Mouse (Mus musculus) forebrain, embryonic 15.5 days (tissue): ENCODE data around the gene Dpt. TPM values are rescaled to one million over a fixed set of nuclear protein-coding genes. Genes with fewer than 3 reads are reported as not detected.

Source experiments
- ATAC-seq: fragments of 200-750 bp; cut with Nextera tagmentation; replicated peaks from 2 replicates; pipeline ENCODE4 v1.8.0; 2017; ENCODE audit warnings: mild to moderate bottlenecking, moderate TSS enrichment, moderate library complexity
- H3K27ac ChIP-seq: fragments of 300-500 bp; sonication (generic); replicated peaks from 2 replicates; pipeline ENCODE4 v1.5.1; 2015; ENCODE audit warnings: mild to moderate bottlenecking, inconsistent platforms
- H3K27me3 ChIP-seq: fragments of 300-500 bp; sonication (generic); 2 replicates; pipeline ENCODE4 v1.6.1; 2015; ENCODE audit warnings: inconsistent platforms
- H3K36me3 ChIP-seq: fragments of 300-500 bp; sonication (generic); 2 replicates; pipeline ENCODE4 v1.6.1; 2015; ENCODE audit warnings: mild to moderate bottlenecking, inconsistent platforms
- H3K4me1 ChIP-seq: fragments of 300-500 bp; sonication (generic); 2 replicates; pipeline ENCODE4 v1.6.1; 2015; ENCODE audit warnings: inconsistent platforms
- H3K4me2 ChIP-seq: fragments of 300-500 bp; sonication (generic); replicated peaks from 2 replicates; pipeline ENCODE4 v1.6.1; 2015; ENCODE audit warnings: mild to moderate bottlenecking, inconsistent platforms
- H3K4me3 ChIP-seq: fragments of 300-500 bp; sonication (generic); 2 replicates; pipeline ENCODE4 v1.5.1; 2015; ENCODE audit warnings: mild to moderate bottlenecking, inconsistent platforms
- H3K9ac ChIP-seq: fragments of 300-500 bp; sonication (generic); replicated peaks from 2 replicates; pipeline ENCODE4 v1.6.1; 2015; ENCODE audit warnings: mild to moderate bottlenecking, inconsistent platforms
- H3K9me3 ChIP-seq: fragments of 300-500 bp; sonication (generic); 2 replicates; pipeline ENCODE4 v1.6.1; 2016; ENCODE audit warnings: inconsistent platforms
- WGBS: fragments of 180-500 bp; shearing (Covaris S2); methylation state at CpG from one replicate; pipeline ENCODE4 v1.1.7; 2015; ENCODE audit warnings: mixed read lengths; 5-methylcytosine and 5-hydroxymethylcytosine counted together
- polyA plus RNA-seq: library from polyadenylated mRNA; unstranded; fragments of >200 nt; fragmentation: Nextera tagmentation; extraction: Ambion mirVana; gene quantifications from 2 replicates; pipeline ENCODE4 v1.2.1, GENCODE M21; 2015

Dpt gene
- polyA plus RNA-seq, 1 experiment from 2014 or later = not detected

DNA sequence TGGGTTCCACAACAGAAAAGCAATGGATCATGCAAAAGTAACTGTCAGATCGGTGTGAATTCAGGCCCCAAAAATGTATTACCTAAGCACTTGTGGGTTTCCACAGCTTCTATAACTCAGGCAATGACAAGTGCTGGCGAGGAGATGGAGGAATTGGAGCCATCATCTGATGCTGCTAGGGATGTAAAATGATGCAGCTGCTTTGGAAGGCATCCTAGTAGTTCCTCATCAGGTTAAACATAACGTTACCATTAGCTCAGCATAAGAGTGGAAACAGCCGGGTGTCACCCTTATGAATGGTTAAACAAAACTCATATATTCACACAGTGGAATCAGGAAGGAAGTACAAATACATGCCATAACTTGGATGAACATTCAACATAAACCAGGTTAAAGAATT, 3.4 kb upstream of the Dpt start:
- Histone ChIP-seq H3K36me3 (no peaks in the 10 kb centered on the region), H3K9me3 (no peaks in the 10 kb centered on the region), H3K4me3 (no peak overlapping the region), H3K9ac (no peak overlapping the region), H3K4me1 (no peaks in the 10 kb centered on the region), H3K27me3 (no peaks in the 10 kb centered on the region), H3K4me2 (no peak overlapping the region), H3K27ac (no peak overlapping the region)
- WGBS = 88% methylated on average over 4 of the region's 4 CpGs
- ATAC-seq = no peak

DNA sequence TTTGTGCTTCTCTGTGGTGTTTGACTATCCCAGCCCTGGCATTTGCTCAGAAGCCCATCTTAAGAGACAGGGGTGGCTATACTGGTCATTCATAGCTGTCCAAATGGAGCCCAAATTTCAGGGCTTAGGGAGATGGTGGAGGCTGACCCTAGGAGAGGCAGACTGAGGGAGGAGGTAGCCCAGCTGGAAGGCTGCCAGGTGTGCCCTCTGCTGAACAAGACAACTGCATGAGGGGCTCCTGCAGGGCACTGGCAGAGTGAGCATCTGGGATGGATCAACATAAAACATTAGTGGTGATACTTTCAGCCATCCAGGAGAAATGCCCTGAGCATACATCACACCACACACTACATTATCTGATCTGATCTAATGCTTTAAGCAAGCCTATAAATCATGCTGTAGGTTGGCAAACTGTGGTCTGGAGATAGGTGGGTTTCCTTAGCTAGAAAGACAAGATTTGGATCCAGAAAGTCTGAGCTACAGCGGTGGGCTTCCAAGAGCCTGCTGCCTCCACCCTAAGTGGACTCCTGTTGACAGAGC, 1.4 kb downstream of the Dpt start:
- WGBS = 93% methylated on average over 1 of the region's 1 CpGs
- H3K4me3 ChIP-seq = no peak overlapping the region
- peaks cover 6% of the 10 kb centered on the region; the same call in 1 of the 2 replicates for H3K4me1 ChIP-seq
- H3K9ac ChIP-seq = no peak overlapping the region
- no peaks in the 10 kb centered on the region for H3K27me3 ChIP-seq
- no peaks in the 10 kb centered on the region for H3K36me3 ChIP-seq
- H3K27ac ChIP-seq = no peak overlapping the region
- H3K9me3 ChIP-seq = no peaks in the 10 kb centered on the region
- no peak for ATAC-seq
- no peak overlapping the region for H3K4me2 ChIP-seq

DNA sequence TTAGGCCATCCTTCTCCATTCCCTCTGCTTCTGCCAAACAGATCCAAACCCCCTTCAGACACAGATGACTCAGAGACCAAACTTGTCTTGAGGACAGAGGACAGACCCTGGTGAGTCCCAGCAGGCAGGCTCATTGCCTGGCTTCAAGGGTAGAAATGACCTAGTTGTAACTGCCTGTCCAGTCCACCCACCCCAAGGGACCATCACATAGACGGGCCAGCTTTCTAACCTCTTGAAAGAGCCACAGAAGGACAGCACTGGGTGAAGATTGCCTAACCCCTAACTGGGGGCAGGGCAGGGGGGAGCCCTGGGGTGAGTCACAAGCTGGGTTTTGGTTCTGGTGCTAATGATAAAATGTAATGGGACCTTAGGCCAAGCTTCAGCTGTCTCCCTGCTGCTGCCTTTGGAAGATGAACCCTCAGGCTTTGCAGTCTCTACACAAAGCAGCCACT, 2.1 kb downstream of the Dpt start:
- Histone ChIP-seq H3K27me3 (no peaks in the 10 kb centered on the region), H3K4me2 (no peak overlapping the region), H3K36me3 (no peaks in the 10 kb centered on the region), H3K4me3 (no peak overlapping the region), H3K4me1 (peaks cover 6% of the 10 kb centered on the region; the same call in 1 of the 2 replicates), H3K27ac (no peak overlapping the region), H3K9me3 (no peaks in the 10 kb centered on the region), H3K9ac (no peak overlapping the region)
- ATAC-seq = peak; percentile 32; the same call in 1 of the 2 replicates
- WGBS = 85% methylated on average over 1 of the region's 1 CpGs

DNA sequence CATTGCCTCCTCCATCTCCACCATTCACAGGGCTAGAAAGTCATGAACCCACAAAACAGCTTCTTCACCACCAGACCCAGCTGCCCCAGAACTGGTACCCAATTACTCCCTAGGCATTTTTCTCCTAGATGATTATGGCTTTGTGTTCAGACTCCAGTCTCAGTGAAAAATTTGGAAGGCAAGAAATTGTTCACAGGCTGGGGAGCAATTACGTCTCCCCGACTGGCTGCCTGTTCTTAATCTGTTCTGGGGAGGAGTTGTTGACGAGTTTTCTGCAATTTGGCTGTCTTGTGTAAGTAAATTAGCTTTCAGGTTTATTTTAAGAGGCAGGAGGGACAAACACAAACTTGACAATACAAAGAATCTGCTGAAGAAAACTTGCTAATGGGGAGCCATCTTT, 2.7 kb downstream of the Dpt start:
- no peak for ATAC-seq
- no peaks in the 10 kb centered on the region for H3K9me3 ChIP-seq
- 21% methylated on average over 3 of the region's 3 CpGs for WGBS
- no peak overlapping the region for H3K4me2 ChIP-seq
- no peak overlapping the region for H3K27ac ChIP-seq
- no peaks in the 10 kb centered on the region for H3K27me3 ChIP-seq
- H3K9ac ChIP-seq = no peak overlapping the region
- H3K36me3 ChIP-seq = no peaks in the 10 kb centered on the region
- no peak overlapping the region for H3K4me3 ChIP-seq
- H3K4me1 ChIP-seq = peaks cover 6% of the 10 kb centered on the region; the same call in 1 of the 2 replicates

DNA sequence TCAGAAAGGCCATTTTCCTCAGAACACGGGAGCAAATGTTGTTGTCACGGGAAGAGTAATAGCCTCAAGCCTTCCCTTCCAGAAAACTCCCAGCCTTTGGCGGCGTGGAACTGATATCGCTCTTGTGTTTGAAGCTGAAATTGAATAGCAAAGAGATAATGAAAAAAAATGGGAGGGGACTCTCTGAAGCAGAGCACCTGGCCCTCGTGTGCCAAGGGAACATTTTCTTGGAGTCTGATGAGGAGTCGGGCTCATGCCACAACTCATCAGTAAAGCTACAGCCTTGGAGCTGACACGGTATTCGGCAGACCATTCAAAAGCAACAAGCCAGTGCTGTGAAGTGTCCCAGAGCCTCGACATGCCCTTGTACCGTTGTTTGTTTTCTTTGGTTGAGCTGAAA, 7.8 kb downstream of the Dpt start:
- Histone ChIP-seq H3K27me3 (no peaks in the 10 kb centered on the region), H3K36me3 (no peaks in the 10 kb centered on the region), H3K9ac (no peak overlapping the region), H3K9me3 (no peaks in the 10 kb centered on the region), H3K4me3 (no peak overlapping the region), H3K4me1 (peaks cover under 1% of the 10 kb centered on the region; the same call in 1 of the 2 replicates), H3K27ac (no peak overlapping the region), H3K4me2 (no peak overlapping the region)
- no peak; the same call in 1 of the 2 replicates for ATAC-seq
- 89% methylated on average over 11 of the region's 11 CpGs for WGBS

DNA sequence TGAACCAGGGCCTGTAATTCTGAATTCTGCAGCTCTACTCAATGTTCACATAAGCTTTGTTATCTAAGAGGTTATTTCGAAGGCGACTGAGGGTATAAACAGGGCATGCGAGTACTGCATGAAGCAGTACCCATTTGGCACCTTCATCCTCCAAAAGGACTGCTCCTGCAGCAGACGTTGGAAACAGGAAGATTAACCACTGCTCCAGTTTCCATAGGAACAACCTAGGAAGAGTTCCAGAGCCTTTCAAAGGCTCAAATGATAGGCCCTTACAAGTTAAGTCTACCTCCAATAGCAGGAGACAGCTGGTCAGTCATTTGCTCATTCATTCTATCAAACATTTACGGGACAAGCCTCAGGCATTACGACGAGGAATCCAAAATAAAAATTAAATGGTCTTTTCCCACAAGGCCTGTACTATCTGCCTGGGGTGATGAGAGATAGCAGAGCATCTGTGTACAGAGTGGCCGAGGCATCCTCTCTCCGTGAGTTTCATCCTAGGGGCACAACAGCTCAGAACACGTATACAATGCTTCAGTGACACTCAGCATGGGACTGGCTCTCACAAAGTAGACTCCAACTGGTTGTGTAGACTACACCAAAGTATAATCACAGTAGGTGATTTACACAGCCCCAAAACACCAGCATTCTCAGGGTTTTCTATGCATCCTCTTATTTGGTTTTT, 8.4 kb downstream of the Dpt start:
- no peak overlapping the region for H3K4me3 ChIP-seq
- no peaks in the 10 kb centered on the region for H3K4me1 ChIP-seq
- no peak for ATAC-seq
- 80% methylated on average over 10 of the region's 10 CpGs for WGBS
- H3K4me2 ChIP-seq = no peak overlapping the region
- H3K27ac ChIP-seq = no peak overlapping the region
- H3K36me3 ChIP-seq = no peaks in the 10 kb centered on the region
- H3K9ac ChIP-seq = no peak overlapping the region
- no peaks in the 10 kb centered on the region for H3K9me3 ChIP-seq
- no peaks in the 10 kb centered on the region for H3K27me3 ChIP-seq

DNA sequence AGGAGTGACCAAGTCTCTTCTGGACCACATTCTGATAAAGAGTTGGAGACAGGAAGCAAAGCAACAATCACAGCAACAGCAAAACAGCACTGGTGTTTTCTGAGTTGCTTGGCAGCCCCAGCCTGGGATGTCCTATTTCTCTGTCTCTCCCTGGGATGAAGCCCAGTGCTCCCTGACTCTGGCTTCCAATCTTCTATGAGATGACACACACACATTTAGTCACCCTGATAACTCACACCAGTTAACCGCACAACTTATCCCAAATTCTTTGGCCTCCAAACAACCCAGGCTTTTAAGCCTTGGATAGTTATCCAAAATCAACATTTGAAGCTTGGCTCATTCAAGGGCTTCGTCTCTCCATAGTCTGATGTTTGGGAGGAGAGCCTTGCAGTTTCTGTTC, 12.9 kb downstream of the Dpt start:
- no peaks in the 10 kb centered on the region for H3K36me3 ChIP-seq
- H3K9ac ChIP-seq = no peak overlapping the region
- H3K27me3 ChIP-seq = no peaks in the 10 kb centered on the region
- peaks cover 2% of the 10 kb centered on the region; the same call in 1 of the 2 replicates for H3K4me1 ChIP-seq
- no peaks in the 10 kb centered on the region for H3K9me3 ChIP-seq
- no peak overlapping the region for H3K27ac ChIP-seq
- 92% methylated on average over 2 of the region's 2 CpGs for WGBS
- no peak for ATAC-seq
- H3K4me2 ChIP-seq = no peak overlapping the region
- no peak overlapping the region for H3K4me3 ChIP-seq

DNA sequence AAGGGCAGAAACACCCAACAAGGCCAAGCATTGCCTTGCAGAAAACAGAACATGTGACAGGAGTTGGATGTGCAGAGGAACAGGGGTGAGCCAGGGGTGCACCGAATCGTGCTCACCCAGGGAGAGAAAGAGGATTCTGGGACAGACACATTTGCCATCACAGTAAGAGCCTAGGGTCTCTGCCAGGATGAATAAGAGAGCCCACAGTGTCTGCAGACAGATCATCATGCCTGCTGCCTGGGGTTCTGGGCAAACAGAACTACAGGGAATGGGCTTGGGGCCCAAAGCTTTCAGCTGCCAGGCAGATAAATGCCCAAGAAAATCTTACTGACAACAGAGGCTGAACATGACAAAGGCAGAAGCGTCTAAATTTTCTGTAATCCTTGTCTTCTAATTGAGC, 14.9 kb downstream of the Dpt start:
- Histone ChIP-seq H3K9ac (no peak overlapping the region), H3K4me2 (no peak overlapping the region), H3K27ac (no peak overlapping the region), H3K4me1 (peaks cover 4% of the 10 kb centered on the region; the same call in 1 of the 2 replicates), H3K27me3 (no peaks in the 10 kb centered on the region), H3K9me3 (no peaks in the 10 kb centered on the region), H3K36me3 (no peaks in the 10 kb centered on the region), H3K4me3 (no peak overlapping the region)
- peak; percentile 34; the same call in 1 of the 2 replicates for ATAC-seq
- 76% methylated on average over 3 of the region's 3 CpGs for WGBS

DNA sequence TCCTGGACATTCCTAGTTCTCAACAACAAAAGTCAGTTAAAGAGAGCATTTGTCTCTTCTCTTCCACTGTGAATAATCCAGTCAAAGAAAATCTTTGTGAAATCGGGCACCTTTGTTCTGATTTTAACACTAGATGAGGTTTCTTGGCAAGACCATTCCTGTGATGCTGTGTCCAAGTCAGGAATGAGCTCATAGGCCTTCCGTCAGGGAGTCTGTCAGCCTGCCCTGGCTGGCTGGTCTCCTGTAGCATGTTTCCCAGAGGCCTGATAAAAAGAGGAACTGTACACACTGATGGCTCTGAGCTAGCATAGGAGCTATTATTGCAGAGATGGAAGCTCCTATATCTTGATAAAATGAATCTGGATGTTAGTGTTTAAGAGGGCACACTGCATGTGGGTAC, 17.8 kb downstream of the Dpt start:
- no peak overlapping the region for H3K27ac ChIP-seq
- H3K4me2 ChIP-seq = no peak overlapping the region
- H3K9ac ChIP-seq = no peak overlapping the region
- 34% methylated on average over 2 of the region's 2 CpGs for WGBS
- peaks cover 4% of the 10 kb centered on the region; the same call in 1 of the 2 replicates for H3K4me1 ChIP-seq
- H3K4me3 ChIP-seq = no peak overlapping the region
- ATAC-seq = peak; percentile 76
- no peaks in the 10 kb centered on the region for H3K36me3 ChIP-seq
- no peaks in the 10 kb centered on the region for H3K27me3 ChIP-seq
- no peaks in the 10 kb centered on the region for H3K9me3 ChIP-seq

DNA sequence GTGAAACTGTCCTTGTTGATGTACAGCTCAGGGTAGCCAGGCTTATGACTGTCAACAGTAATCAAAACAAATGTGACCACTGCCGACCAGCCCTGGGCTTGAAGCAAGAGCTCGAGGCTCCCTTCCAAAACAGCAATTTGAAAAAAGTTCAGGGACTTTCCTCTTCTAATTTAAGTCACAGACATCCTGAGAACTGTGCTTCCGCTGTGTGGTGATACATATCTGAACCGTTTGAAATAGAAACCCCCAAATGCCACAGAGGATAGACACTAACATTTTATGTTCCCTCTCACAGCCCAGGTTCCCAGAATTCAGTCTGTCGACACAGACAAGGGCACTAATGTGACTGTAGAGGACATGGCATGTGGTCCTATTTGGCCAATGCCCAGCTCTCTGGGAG, 18.9 kb downstream of the Dpt start:
- Histone ChIP-seq H3K4me2 (no peak overlapping the region), H3K9me3 (no peaks in the 10 kb centered on the region), H3K4me1 (peaks cover 4% of the 10 kb centered on the region; the same call in 1 of the 2 replicates), H3K4me3 (no peak overlapping the region), H3K9ac (no peak overlapping the region), H3K36me3 (no peaks in the 10 kb centered on the region), H3K27ac (no peak overlapping the region), H3K27me3 (no peaks in the 10 kb centered on the region)
- WGBS = 86% methylated on average over 5 of the region's 5 CpGs
- ATAC-seq = no peak

DNA sequence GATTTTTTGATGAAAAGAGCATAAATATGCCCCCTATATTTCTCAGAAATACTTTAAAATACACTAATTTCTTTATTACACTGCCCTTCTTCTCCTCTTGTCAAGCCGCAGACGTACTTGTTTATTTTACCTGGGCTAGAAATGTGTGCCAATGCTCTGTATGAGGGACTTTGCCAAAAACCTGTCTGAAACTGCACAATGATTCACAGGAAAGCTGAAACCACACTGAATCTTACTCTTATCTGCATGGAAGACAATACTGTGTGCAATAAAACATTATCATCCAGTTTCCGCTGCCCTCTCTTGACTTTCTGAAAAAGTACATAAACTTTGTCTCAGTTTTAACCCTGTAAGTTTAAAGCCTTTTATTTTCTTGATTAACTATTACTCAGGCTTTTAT, 20.9 kb downstream of the Dpt start:
- H3K4me3 ChIP-seq = no peak overlapping the region
- no peaks in the 10 kb centered on the region for H3K9me3 ChIP-seq
- H3K27ac ChIP-seq = no peak overlapping the region
- ATAC-seq = no peak
- H3K4me1 ChIP-seq = peaks cover 4% of the 10 kb centered on the region; the same call in 1 of the 2 replicates
- WGBS = 90% methylated on average over 3 of the region's 3 CpGs
- no peaks in the 10 kb centered on the region for H3K27me3 ChIP-seq
- H3K9ac ChIP-seq = no peak overlapping the region
- no peak overlapping the region for H3K4me2 ChIP-seq
- H3K36me3 ChIP-seq = no peaks in the 10 kb centered on the region

DNA sequence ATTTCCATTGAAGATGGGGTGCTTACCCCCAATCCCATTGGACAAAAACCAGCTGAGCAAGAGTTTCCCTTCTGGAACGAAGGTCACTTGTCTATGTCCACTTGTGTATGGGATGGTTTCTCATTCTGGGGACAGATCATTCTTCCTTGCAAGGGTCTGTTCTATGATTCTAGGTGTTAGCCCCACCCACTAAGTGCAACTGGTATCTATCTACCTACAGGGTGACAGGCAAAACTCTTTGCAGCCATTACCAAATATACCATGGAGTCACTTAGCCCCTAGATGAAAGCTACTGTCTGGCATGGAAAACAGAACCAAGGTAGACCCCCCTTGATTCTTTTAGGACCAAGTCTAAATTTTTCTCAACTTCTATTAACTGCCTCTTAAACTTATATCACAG, 24.9 kb downstream of the Dpt start:
- Histone ChIP-seq H3K9ac (no peak overlapping the region), H3K27ac (no peak overlapping the region), H3K9me3 (no peaks in the 10 kb centered on the region), H3K36me3 (no peaks in the 10 kb centered on the region), H3K4me2 (no peak overlapping the region), H3K4me1 (no peaks in the 10 kb centered on the region), H3K4me3 (no peak overlapping the region), H3K27me3 (no peaks in the 10 kb centered on the region)
- WGBS = 89% methylated on average over 1 of the region's 1 CpGs
- ATAC-seq = no peak

DNA sequence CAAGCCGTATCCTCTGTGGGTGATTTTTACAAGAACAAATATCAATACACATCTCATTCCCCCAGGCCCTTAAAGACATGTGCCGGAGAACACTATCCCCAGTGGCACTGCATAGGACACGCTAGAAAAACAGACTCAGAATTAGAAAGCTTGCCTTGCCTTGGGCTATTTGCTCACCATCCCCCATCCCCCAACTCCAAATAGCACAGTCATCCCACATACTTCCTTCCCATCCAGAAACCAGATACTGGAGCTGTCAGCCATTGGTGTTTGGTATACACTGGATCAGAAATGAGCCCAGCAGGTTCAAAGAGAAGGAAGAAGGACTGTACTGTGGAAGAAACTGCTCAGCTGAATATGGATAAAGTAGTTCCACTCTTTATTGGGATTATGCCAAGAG, 25.4 kb downstream of the Dpt start:
- Histone ChIP-seq H3K4me2 (no peak overlapping the region), H3K27me3 (no peaks in the 10 kb centered on the region), H3K4me3 (no peak overlapping the region), H3K9ac (no peak overlapping the region), H3K4me1 (no peaks in the 10 kb centered on the region), H3K9me3 (no peaks in the 10 kb centered on the region), H3K36me3 (no peaks in the 10 kb centered on the region), H3K27ac (no peak overlapping the region)
- WGBS = 76% methylated on average over 3 of the region's 3 CpGs
- no peak for ATAC-seq
